Mouse (Mus musculus): ENCODE results near the gene Olfr1510.

DNA sequence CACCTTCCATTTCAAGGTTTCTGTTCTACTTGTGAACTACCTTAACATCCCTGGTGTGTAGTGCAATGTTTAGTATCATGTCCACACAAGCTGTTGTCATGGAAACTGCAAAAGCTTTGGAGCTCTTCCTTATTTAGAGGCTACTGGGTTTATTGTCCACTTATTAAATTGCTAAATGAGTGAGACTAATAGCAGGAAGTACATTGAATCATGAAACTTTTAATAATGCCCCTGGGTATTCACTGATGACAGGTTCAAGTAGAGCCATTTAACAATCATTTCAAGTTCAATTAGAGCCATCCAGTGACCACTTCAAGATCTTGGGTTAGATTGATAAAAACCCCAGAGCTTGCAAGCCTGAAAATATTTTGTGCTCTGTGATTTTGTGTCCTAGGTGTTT is 28.5 kb upstream of the Olfr1510 start, which contains the start of gene Olfr1509:
- TF ChIP-seq POLR2A (IDR thresholded peaks at IDR 0.05; ENCODE audit: insufficient read depth, low read depth, low read length) (no peak), EP300 (IDR thresholded peaks at IDR 0.05; ENCODE audit: insufficient read depth, low read depth, low read length) (no peak), CTCF (IDR thresholded peaks at IDR 0.05) (no peak)

All from heart, adult 2 months (tissue).